Mouse (Mus musculus) spleen, embryonic (tissue): ENCODE data around the gene Sgpl1.

Experiments
- CTCF ChIA-PET: fragments of 350-600 bp; sonication (Branson Sonifier 250); formaldehyde crosslinking; loops from one replicate; lab custom pipeline; 2022; lab: Charles Lee

Gene Sgpl1

DNA sequence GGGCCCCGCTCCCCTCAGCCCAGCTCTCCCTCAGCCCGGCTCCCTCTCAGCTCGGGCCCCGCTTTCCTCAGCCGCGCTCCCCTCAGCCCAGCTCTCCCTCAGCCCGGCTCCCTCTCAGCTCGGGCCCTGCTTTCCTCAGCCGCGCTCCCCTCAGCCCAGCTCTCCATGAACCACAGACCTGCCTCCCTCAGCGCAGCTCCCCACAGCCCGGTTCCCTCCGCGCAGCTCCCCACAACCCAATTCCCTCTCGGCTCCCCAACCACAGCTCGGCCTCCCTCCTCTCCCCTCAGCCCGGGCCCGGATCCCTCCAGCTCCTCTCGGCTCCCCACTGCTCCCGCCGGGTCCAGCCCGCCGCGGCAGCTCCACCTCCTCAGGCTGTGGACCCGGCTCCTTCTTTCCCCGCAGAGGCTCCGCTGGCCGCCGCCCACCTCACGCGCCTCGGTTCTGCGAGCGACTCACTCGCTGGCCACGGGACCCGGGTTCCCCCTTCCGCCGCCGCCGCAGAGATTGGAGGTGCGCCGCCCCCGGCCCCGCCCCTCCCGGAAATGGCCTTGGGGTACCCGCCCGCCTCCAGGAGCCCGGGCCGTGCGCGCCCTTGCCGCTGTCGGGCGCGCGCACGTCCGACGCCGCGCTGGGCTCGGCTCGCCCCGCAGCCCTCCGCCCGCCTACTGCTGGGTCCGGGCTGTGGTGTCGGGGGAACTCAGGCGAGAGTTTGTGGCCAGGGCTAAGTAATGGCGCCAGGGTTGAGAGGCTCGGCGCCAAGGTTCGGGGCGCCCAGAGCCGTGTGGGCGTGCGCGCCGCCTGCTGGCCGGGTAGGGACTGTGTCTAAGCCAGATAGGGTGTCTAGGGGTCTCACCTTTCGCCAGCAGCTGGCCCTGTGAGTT is at the start of gene Sgpl1:
Gene Sgpl1 (minus strand): TSS at position 547 of the 884 bp plus-strand sequence.
- CTCF ChIA-PET, result interaction anchor here (1.1 kb wide), 1 partner anchor 25 kb away, joined by 3 read pairs; no protein-coding TSS in a partner anchor

DNA sequence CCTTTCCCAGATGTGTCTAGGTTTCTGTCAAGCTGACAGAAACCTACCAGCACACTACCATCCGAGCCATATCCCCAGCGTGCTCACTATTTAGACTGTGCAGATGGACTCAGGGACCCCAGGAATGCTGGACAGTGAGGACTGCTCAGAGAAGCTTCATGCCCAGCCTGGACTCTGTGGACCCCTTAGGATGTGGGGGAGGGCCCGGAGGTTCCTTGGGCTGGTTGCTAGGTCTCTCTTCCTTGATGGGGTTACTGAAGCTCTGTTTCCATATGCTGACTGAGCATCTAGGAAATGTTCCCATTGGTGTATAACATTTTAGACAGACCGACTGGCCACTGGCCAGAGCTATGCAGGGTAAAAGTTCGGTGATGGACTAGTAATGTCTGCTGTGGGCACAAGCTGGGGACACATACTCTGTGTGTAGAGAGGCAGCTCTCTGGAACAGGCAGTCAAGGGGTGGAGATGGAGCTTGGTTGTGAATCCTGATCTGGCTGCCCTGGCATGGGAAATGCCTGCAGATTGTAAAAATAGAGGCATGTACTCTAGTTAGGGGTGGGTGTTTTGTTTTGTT is 48.3 kb upstream of the Sgpl1 start:
- CTCF ChIA-PET, result no interaction called here

DNA sequence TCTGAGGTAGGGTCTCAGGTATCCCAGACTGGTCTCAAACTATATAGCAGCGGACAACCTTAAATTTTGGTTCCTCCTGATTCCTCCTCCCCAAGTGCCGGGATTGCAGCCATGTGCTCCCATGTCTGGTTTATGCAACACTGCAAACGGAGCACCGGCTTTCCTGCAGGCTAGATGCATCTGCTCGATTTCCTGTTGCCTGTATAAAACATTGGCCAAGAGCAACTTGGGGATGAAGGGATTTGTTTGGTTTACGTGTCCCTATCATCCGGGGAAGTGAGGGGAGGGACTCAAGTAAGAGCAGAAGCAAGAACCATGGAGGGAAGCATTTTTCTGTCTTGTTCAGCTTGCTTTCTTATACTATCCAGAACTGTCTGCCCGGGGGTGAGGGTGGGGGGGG is 47.7 kb upstream of the Sgpl1 start:
- CTCF ChIA-PET, result no interaction called here

DNA sequence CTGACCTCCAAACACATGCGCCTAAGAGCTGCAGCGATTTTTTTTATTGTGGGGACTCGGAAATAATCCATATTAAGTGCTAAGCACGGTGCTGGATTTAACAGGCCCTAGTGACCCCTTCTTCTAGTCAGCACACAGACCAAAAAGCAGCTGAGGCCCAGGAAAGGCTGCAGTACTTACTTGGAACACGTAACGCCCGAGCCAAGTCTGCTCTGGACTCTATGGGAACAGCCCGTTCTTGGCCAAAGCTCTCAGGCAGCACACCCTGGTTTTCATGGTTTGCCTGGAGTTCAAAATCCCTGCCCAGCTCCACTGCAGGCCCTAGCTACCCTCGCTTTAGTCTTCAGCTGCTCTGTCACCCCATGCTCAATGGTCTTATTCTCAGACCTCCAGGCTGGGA is 47.1 kb upstream of the Sgpl1 start:
- CTCF ChIA-PET, result no interaction called here

DNA sequence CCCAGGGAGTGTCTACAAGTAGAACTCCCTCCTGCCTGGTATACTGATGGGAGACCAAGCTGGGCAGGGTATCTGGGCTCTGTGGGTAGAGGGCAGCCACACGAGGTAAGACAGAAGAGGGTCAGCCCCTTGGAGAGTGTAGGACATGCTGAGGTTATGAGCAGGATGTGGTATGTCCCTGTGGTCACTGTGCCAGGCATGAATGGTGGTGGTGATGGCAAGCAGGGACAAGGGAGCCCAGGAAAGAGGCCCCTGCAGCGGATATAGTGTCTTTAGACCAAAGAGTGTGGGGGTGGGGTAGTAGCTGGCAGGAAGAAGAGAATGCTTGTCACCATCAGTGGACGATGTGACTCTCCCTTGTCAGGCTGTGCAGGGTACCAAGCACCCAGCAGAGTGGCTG is 40.5 kb upstream of the Sgpl1 start:
- CTCF ChIA-PET, result no interaction called here

DNA sequence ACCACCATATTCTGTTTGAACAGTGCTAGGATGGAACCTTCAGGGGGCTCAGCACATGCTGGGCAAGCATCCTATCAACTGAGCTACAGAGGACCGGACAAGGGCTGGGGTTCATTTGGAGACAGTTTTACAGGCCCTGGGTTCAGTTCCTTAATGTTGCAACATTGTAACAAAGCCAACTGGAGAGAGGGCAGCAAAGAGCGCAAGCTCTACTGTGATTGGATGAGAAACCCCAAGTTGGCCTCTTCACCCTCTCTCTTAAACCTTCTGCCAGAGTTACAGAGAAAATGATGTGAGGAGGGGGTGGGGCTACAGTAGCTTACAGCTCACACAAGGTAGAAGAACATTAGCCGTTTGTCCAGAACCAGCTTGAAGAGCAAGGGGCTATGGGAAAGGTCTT is 39.5 kb upstream of the Sgpl1 start:
- CTCF ChIA-PET, result no interaction called here

DNA sequence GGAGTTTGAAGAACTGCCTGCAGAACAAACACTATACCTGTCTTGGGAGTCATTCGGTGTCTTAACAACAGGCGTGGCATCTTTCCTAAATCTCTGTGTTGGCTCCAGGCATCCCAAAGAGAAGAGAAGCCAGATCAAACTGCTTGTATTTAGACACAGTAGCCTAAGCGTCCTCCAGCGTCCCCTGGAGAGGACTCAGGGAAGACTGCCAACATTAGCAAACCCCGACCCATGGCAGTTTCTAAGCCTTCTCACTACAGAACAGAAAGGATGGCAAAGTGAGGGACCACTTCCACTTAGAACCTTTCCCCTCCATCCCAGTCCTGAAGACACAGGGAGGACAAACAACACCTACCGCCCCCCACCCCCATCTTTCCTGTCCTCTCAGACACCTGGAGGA is 32.4 kb upstream of the Sgpl1 start:
- CTCF ChIA-PET, result no interaction called here

DNA sequence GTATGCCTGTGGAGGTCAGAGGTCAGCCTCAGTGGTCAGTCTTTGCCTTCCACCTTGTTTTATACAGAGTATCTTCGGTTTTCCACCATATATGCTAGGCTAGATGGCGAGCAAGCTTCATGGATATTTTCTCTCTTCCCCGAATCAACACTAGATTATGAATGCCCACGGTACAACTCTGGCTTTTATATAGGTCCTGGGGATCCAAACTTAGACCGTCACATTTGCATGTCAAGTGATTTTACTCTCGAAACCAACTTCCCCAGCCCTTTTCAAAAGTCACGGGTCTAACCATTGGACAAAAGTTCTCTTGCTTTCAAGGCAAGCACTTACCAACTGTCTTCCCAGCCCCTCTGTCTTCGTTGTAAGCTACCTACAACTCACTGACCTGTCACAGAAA is 31.2 kb upstream of the Sgpl1 start:
- CTCF ChIA-PET, result no interaction called here

DNA sequence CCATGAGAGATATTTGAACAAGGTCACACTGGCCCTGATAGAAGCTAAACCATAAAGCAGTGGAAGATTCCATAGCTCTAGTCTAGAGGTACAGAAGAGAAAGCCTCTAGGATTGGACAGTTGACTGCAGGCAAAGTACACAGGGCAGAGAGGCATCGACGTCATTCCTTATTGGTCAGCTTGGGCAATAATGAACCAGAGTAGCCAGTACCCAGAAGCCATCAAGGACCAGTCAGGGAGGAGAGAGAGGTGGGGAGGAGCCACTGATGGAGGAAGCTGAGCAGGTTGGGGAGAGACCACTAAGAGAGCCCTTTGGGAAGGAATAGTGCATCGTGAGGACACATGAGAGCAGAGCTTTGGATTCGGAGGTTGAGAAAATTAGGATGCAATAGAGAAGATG is 30.2 kb upstream of the Sgpl1 start:
- CTCF ChIA-PET, result no interaction called here

DNA sequence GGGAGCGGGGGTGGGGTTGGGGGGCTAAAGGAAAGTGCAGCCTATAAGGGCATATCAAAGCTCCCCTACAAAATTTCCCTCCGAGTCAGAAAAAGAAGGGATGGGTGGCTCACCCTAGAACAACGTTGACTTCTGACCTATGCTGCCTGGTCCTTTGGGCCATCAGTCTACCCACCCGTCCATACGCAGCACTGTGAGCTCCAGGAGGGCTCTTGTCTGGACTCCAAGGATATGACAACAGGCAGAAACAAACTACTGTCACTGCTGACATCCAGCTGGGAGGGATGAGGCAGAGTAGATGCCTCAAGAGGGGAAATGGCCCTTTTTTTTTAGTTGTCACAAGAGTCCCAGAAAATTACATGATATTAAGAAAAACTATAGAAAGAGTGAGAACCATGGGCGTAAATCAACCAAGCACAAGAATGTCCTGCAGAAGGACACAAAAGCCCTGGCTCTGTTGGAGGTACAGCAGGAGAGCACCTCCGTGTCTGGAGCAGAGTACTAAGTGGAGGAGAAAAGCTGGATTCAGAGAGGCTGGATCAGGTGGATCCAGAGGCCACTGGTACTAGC is 28.8 kb upstream of the Sgpl1 start:
- CTCF ChIA-PET, result no interaction called here

DNA sequence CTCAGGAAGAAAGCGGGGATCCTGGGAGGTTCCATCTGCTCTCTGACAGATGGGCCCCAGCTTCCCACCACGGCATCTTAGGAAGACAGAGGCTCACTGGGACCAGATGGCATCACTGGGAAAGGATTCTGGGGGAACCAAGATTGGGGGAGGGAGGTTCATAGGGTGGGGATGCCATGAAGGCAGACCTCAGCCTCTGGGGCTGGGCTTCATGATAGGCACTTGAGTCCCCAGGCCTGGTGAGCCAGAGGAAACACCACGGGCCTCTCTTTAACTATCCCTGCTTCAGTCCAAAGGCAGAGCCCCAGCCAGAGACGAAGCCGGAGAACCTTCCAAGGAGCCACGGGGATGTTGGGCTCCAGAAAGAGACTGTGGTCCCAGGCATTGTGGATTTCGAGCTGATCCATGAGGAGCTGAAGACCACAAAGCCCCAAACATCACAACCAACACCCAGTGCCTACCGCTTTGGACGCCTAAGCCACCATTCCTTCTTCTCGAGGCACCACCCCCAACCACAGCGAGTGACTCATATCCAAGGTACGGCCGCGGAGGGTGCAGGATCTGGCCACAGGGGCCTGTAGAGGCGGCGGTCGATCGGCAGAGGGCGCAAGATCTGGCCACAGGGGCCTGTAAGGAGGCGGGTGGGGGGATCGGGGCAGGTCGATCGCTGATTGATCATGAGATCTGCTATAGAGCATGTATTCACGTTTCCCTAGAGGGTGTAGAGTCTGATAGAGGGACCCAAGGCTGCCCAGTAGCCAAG is 28.1 kb upstream of the Sgpl1 start:
- CTCF ChIA-PET, result no interaction called here

DNA sequence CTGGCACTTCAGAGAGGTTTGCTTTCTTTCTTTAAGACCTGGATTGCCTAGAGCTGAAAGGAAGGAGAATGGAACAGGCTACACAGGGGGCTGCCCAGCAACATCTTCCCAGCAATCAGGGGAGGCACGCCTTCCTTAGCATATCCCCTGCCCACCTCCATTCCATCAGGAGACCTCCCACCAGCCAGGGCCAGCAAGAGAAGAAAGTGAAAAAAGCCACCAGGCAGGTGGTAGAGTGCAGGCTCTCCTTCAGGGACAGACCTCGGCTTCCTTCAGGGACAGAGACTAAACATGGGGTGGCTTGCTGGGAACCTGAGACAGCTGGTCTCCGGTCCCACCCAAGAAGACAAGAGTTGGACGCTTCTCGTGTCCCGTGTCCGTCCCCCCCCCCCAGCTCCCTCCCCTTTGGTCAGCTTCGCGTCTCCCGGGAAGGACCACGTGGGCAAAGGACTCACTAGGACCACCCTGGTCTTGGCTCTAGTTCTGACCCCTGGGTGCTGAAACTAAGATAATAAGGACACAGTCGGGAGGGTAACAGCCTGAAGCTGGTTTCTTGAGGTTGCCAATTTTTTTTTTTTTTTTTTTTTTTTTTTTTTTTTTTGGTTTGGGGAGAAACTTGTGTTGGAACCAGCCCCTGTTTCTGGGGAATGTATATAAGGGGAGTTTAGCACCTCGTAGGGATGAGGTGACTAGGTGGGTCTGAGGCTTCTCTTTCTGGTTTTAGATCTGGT is 27.4 kb upstream of the Sgpl1 start:
- CTCF ChIA-PET, result no interaction called here

DNA sequence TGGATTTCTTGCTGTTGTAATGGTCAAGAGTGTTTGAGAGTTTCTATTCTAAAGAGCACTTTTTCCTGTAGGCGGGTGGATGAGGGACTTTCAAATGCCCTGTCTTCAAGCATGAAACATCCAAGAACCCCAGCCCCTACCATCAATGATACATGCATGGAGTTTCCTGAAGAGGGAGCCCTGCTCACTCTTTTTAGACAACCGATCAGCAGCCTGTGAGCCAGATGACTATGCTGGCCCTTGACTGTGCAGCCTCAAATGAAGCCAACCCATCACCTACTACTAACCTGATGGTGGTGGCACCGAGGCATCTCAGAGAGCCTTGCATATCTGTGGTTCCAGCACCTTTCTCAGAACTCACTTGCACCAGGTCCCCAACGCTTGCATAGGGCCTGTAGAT is 25.0 kb upstream of the Sgpl1 start:
- CTCF ChIA-PET, result no interaction called here

DNA sequence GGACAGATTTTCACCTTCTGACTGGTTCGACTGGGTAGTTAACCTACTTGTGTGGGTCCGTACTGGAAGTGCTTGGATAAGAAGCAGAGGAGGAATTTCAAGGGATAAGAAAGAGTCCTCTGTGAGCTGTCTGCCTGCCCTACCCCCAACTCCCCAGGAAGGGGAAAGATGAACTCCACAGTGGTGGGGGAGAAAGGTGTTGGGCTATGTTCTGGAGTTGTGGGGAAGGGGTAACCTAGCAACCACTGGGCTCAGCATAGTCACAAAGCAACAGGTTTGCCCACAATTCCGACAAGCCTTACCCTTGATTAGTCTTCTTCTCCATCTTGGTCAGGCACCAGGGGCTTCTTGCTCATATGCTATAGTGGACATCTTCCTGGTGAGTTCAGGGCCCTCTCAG is 24.2 kb upstream of the Sgpl1 start, which contains the start of gene Tbata:
Gene Tbata (plus strand): TSS at position 301 of the 400 bp plus-strand sequence.
- CTCF ChIA-PET, result no interaction called here

DNA sequence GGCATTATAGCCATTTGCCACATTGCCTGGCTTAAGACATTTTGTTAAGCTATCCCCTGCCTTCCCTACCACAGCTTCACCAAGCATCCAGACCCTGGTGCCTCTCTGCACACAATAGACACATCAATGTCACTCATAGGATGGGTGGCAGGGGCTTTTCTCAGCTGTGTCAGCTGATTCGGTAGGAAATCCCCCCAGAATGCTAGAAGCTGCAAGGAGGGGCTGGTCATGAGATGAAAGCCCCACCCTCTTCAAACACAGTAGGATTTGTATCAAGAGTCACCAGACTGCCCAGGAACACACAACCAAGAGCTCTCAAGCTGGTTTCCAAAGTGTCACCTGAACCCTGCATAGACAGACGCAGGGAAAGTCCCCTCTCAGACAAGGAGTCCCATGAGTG is 20.9 kb upstream of the Sgpl1 start:
- CTCF ChIA-PET, result interaction anchor here (0.8 kb wide), 1 partner anchor 476 kb away, joined by 3 read pairs; no protein-coding TSS in a partner anchor

DNA sequence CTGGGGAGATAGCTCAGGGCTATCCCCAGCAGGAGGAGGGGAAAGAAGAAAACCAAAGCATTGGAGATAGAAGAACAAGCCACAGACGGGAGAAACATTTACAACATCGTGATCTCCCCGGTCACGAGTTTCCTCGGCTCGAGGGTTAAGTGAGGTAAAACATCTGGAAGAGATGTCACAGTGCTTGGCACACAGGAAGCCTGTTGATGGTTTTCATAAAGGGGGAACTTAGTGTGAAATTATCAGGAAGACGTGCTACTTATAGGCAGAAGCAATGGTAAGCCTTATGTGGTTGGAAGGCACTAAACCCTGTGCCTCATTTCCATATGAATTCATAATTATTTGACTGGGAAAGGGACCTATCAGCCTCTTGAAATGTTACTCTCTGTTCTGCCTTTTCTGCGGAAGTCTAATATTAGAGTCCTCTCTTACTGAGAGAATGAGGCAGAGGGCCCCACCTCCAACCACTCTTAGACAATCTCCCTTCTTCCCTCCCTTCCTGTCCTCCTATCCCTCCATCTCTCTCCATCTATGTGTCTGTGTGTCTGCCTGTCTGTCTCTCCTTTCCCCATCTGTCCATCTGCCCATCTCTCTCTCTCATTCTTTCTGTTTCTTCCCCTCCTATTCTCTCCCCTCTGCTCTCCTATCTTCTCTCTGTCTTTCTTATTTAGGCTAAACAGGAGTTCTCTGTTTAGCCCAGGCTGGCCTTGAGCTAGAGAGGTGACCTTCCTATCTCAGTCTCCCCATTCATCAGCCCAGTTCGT is 20.0 kb upstream of the Sgpl1 start:
- CTCF ChIA-PET, result no interaction called here

DNA sequence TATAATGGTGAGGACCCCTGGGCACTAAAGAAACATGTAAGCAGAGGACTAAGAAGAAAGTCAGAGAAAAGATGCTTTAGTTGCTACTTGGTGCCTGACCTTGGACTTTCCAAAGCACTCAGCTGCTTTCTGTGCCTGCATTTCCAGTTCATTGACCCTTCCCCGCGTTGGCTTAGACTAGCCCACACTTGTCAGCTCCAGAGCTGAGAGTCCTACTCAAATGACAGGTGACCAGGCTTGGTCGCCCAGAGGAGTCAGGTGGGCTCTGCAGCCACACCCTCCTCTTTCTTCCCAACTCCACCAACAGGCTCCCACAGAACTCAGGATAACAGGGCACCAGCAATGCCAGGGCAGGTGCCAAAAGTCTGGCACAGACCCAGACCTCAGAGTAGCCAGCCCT is 14.9 kb upstream of the Sgpl1 start:
- CTCF ChIA-PET, result interaction anchor here (0.6 kb wide), 1 partner anchor 995 kb away, joined by 3 read pairs; no protein-coding TSS in a partner anchor

DNA sequence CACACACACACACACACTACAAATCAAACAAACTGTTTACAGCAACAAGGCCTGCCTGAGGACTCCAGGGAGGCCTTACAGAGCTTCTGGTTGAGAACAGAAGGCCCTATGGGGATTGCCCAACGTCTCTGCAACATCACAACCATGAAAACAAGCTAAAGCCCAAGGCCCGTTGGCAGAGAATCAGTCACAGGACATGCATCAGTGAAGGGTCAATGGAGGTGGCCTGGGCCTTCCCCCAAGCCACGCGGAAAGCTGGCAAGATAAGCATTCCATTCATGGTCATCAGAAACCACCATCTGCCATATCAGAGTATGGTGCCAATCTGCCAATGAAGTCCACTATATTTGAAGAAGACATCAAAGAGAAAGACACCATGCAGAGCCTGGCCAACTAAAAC is 13.2 kb upstream of the Sgpl1 start:
- CTCF ChIA-PET, result no interaction called here

DNA sequence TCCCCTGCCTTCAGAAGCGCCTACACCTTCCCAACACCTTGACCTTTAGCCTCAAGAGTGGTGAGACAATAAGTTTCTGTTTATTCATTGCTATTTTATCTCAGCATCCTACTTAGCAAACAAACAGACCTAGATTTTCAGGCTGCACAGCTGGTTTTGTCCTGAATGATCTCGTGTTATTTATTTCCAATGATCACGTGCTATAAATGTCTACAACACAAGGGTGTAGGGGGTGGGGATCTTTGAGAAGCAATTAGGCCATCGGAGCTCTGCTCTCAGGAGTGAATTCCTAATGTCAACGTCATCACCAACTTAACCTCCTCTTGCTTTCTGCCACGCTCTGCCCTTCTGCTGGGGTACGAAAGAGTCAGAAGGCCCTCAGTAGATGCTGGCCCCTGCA is 12.6 kb upstream of the Sgpl1 start:
- CTCF ChIA-PET, result no interaction called here

DNA sequence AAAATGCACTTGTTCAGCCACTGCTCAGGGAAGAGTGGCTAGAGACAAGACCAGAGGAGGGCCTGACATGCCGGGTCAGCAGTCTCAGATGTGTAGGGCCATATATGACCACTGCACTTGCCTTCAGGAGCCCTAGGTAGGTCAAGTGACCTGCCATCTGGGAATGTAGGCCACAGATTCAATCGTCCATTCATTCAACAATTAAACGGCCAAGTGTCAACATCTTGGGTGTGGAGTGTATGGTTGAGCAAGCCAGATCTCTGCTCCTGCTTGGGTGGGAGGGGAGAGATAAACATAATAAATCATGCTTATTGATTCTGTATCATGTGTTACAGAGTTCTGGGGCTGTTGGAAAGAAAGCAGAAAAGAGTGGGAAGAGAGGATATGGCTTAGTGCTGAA is 11.1 kb upstream of the Sgpl1 start:
- CTCF ChIA-PET, result no interaction called here

DNA sequence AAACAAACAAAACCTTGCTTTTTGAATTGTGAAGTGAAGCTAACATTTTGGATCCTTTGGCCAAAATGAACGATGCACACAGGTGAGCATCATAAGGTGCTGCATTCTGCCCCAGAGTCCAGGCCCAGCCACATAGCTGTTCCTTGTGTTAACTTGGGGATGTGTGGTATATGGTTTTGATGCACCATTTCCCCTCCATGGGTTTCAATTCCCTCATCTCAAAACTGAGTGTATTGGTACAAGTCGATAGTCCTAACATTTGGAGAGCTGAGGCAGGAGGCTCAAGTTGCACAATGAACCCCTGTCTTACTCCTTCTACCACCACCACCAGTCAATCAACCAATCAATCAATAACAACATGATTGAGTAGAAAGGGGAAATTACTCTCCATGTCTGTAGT is 8.9 kb upstream of the Sgpl1 start:
- CTCF ChIA-PET, result no interaction called here
